Mouse (Mus musculus): ENCODE results near the gene Mtx3.
"Not testable (repeated sequence)": the region's sequence is repeated elsewhere in the genome, so short reads cannot be mapped to it uniquely, and the experiment has no call there.

Mtx3 gene

DNA sequence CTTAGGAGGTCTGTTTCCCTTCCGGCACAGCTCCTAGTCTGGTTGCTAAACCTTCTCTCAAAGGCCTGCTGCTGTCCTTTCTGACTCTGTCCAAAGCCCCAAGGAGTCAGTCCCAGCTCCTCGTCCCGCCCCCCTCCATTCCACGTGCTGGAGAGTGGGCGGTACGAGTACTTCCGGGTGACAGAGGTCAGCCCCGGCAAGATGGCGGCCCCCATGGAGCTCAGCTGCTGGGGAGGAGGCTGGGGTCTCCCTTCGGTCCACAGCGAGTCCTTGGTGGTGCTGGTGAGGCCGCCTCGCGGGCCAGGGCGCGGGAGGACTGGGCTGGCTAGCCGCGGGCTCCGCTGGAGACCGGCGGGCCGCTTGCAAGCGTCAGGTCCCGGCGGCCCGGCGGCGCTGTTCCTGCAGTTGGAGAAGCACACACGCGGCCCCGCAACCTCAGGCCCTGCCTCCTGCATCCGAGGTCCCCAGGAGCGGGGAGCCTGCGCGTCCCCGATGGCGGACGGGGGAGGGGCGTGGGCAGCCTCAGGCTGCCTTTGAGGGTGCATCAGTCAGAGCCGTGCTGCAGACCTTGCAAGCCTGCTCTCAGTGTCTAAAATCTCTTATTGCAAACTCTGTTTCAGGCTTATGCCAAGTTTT, at the start of gene Mtx3:
Gene Mtx3, plus strand, starts transcription at position 175 of the 636 bp plus-strand sequence.
- peak; percentile 82 for DNase-seq

- no peak for DNase-seq
Measured at GRCm38 (mm10) chr13:92798830-92799229, 45.7 kb upstream of the Mtx3 start.

DNA sequence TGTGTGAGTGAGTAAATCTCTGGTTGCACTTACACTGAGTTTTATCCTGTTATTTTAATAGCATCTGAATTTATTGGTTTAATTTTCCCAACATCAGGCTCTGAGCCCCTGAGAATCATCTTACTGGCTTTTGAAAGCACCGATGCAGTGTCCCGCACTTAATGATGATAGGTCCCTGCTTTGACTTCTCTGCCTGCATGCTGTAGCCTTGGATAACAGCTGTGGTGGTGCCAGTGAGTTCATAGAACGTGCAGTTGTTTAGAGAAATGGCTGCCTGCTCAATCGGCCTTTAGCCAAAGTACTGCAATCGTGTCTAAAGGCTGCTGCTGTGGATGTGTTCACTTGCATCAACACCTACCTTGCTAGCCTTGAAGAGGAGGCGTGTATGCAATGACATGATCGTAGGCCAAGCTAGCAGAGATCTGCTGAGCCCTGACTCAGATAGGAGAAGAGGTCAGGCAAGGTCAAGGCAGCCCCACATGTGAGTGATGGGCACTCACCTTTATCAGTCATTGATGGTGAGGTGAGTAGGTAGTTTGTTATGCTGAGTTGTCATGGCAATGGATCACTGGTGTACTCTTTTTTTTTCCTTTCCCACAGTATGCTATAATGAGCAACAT, 45.1 kb upstream of the Mtx3 start:
- DNase-seq, result no peak

GRCm38 (mm10) chr13:92806785-92807184, 37.8 kb upstream of the Mtx3 start:
- no peak for DNase-seq

DNA sequence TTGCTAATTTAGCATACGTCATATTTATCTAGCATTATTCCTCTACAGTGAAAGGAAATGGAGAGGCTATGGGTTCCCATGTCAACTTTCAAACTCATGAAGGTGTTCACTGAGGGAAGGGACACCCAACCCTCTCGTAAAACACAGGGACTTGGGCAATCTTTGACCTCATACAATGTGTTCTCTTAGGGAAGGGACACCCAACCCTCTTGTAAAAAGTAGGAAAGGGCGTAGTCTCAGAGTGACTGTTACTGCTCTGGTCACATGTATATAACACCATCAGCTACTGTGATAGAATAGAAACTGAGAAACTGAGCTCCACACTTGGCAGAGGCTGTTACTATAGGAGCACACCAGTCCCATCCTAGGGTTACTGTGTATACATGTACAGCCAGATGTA, 36.7 kb upstream of the Mtx3 start:
- no peak for DNase-seq

GRCm38 (mm10) chr13:92810592-92810991, 34.0 kb upstream of the Mtx3 start:
- not testable (repeated sequence) for DNase-seq

- no peak for DNase-seq
Measured at GRCm38 (mm10) chr13:92816329-92816728, 28.2 kb upstream of the Mtx3 start.

DNA sequence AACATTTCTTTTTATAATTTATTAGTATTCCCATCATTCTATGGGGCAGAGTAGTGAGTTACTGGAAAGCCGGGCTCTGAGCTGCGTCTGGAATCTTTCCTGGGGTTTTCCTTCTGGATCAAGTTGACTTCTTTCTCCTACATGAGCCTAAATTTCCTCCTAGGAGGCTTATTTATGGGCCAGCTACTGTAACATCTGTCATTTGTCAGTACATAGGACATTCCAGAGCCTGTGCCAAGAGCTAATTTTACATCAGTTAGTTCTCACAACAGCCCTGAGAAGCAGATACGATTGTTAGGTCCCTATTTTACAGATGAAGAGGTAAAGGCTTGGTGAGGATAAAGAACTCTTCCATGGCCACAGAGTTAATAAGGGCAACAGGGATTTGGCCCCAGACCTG, 27.2 kb upstream of the Mtx3 start:
- DNase-seq, result no peak

DNA sequence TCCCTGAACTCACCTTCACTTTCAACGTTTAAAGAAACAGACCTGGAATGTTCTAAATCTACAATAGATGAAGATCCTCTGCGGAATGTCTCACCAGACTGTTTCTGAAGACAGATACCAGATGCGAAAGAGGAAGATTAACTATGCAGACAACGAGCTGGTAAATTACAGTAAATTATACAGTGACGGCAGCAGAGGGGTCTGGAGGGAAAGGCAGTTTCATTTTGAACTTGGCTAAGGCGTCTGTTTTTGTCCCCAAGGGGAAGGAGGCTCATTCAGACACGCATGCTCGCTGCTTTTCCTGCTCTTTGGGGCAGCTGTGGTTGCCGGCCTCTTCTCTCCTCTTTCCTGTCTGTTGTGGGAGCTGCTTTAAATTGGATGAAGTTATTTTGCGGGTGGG, 15.7 kb upstream of the Mtx3 start:
- DNase-seq, result no peak

GRCm38 (mm10) chr13:92833162-92833561, 11.4 kb upstream of the Mtx3 start:
- no peak for DNase-seq

GRCm38 (mm10) chr13:92846438-92846837, 1.9 kb downstream of the Mtx3 start:
- DNase-seq, result no peak

DNA sequence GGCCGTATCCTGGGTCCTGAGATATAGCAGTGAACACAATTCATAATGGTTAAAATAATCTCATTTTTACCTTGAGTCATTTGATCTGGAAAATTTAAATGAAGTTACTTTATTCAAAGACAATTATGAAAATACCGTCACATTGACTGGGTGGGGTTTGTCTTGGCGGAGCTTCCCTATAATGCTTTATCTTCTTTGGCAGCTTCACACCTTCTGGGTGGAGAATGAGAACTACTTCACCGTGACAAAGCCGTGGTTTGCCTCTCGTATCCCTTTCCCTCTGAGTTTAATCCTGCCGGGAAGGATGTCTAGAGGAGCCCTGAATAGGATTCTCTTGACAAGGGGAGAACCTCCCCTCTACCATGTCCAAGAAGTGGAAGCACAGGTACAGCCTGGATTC, 2.8 kb downstream of the Mtx3 start:
- no peak for DNase-seq

DNA sequence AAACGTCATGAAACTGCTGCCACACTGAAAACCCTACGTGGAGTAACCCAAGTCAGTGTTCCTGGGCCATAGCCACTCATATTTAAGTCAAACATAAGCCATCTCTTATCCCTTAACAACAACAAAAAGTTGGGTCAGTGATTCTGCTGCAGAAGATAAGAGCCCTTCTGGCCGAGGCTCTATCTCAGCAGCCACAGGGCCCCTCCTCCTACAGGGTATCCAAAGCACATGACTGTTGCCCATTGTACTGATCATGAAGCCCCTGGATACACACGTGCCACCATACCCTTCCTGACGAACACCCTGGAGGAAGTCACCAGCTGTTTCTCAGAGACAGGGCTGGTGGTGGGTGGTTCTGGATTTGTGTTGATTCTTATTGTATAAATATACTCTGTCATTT, 3.4 kb downstream of the Mtx3 start:
- DNase-seq, result no peak

DNA sequence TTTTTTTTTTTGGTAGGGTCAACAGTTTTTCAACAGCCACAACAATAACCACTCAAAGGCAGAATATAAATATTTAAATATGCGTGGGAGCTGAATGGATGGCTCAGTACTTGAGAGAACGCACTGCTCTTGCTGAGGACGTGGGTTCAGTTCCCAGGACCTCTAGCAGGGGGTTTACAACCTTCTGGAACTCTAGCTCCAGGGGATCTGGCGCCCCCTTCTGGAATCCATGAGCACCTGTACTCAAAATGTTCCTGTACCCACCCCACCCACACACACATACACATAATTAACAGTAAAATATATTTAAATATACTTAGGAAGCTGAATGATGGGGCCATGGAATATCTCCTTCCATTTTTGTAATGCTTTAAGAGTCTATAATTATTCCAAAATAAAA, 11.3 kb downstream of the Mtx3 start:
- no peak for DNase-seq

- no peak for DNase-seq
Measured at GRCm38 (mm10) chr13:92858808-92859207, 14.2 kb downstream of the Mtx3 start.

- no peak for DNase-seq
Measured at GRCm38 (mm10) chr13:92859959-92860358, 15.4 kb downstream of the Mtx3 start.

DNA sequence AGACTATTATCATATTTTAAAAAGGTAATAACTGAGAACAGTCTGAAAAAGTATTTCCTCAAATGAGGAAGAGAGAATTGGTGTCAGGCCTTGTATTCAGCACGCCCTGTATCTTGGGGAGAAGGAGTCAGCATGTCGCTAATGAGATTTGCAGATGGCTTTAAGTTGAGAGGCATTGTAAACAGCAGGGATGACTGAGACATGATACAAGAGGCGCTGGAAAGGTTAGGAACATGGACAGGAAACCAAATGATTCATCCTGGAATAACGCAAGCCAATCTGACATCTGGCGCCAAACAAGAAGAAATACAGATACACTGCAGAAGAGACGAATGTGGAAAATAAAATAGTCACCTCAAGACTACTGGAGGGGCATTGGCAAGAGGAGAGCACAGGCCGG, 20.8 kb downstream of the Mtx3 start:
- no peak for DNase-seq

DNA sequence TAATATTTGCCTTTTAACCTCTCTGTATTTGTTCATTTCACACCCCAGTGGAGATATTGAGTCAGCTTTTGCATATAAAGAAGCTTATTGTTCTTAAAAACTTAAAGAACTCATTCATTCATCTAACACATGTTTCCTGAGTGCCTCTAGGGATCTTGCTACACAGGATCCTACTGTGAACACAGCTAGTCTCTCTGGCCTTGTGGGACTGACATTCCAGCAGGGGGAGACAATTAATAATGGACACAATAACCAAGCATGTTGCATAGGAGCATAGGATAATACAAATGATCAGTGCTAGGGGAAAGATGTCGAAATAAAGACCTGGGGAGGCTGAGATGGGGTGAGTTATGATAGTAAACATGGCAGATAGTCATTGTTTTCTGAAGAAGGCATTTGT, 22.1 kb downstream of the Mtx3 start:
- DNase-seq, result no peak

DNA sequence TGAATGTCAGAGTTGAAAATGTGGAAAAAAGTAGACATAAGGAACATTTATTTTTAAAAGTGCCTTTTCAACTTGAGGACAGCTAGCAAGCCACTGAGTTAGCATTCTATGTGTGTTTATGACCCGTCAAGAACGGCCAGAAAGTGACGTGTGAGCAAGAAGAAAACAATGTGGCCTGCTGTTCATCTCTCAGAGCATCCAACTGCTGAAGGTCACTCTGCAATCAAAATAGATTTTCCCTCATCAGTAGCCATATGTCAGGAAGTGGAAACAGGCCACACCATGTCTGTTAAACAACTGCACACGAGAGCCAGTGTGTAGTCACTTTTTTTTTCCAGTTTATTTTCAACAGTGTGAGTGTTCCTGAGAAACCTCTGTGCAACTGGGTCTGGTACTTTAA, 35.0 kb downstream of the Mtx3 start:
- DNase-seq, result no peak

GRCm38 (mm10) chr13:92879933-92880332, 35.4 kb downstream of the Mtx3 start:
- no peak for DNase-seq

- no peak for DNase-seq
Measured at GRCm38 (mm10) chr13:92880589-92880988, 36.0 kb downstream of the Mtx3 start.

DNA sequence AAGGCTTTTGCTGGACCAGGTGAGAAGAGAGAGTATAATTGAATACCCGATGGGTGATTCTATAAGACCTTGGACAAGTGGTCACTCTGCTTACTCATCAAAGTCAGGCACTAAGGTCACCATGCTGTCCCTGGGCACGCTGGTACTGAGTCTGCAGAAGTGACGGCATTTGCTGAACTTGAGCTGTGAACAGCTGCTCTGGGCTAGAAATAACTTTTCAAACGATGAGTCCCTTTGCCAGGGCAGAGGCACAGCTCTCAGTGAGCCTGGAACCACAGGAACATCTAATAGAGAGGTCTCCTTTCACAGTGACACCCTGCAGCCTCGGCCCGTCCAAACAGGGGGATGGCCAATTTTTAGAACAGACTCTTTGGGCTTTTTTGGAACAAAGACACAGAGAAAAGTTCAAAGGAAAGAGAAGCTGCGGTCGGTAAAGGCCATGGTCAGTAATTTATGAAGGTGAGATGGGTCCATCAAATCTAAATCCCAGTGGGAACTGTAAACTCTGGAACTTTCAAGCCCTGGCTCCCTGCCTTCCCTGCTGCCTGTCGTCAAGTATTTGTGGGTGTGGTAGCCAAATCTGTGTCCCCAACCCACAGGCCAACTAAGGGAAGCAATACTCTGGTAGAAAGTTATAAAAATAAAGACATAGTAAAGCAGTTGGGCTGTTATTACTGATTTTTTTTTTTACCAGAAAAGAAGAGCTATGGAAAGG, 37.9 kb downstream of the Mtx3 start:
- DNase-seq, result no peak

DNA sequence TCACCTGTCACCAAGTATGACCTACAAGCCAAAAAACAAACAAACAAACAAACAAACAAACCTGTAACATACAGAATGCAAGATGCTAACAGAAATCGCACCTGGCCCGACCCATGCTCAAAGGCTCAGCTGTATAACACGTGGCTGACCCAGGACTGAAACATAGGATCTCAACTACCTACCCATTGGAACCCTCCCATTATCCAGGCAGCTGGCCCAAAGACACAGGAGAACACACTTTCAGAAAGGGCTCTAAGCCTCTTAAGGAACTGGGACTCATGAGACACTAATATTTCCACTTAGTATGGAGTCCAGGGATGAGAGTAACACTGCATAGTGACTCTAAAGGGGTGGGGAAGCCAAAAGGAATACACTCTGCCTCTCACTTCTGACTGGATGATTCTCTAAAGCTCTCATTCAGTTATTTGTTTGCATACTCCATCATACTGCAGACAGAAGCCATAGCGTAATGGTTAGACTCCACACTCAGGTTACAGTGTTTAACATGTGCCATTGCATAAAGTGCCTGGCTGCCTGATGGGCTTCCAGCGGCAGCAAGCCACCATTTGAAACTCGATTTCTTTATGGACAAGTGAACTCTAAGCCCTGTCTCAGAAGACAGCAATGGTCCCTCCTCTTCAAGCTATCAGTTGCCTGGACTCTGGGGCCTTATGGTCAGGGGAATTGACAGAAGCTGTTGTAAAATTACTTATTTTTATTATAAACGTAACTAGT, 38.6 kb downstream of the Mtx3 start:
- DNase-seq, result no peak

- DNase-seq, result no peak
Measured at GRCm38 (mm10) chr13:92884206-92884605, 39.6 kb downstream of the Mtx3 start.
